Mouse (Mus musculus): ENCODE measurements at regions not wholly inside any gene's neighbourhood (a gene's known extent, or its start where the extent isn't known, plus 50 kb on each side); places are given as distances from the start of the nearest gene placed in this dataset.

DNA sequence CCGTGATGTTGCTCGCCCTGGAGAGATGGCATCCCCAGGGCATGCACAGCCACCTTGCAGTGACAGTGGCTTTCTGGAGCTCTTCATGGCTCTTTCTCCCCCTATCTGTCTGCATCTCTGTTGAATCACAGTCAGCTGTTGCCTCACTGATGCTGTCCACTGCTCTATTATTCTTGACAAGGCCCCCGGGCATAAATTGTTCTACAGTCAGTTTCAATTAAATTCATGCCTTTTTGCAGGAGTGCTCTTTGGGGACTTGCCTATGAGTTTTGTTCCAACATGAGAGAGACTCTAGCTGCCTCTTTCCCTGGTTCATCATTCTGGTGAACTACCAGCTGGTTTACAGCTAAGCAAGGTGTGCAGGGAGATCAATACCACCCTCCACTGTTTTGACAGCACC lies 229.9 kb upstream of the Shh start:
- no peaks in the 10 kb centered on the region for H3K9me3 ChIP-seq (replicated peaks)
- no peaks in the 10 kb centered on the region for H3K36me3 ChIP-seq
- no peaks in the 10 kb centered on the region for H3K4me1 ChIP-seq
- no peak for DNase-seq (ENCODE audit: low spot score)
- no peaks in the 10 kb centered on the region for H3K27me3 ChIP-seq (ENCODE audit: low read depth, poor library complexity, severe bottlenecking)
- H3K4me3 ChIP-seq, result no peak overlapping the region
- 78% methylated on average over 3 of the region's 3 CpGs for WGBS
- H3K27ac ChIP-seq (replicated peaks), result no peak overlapping the region

DNA sequence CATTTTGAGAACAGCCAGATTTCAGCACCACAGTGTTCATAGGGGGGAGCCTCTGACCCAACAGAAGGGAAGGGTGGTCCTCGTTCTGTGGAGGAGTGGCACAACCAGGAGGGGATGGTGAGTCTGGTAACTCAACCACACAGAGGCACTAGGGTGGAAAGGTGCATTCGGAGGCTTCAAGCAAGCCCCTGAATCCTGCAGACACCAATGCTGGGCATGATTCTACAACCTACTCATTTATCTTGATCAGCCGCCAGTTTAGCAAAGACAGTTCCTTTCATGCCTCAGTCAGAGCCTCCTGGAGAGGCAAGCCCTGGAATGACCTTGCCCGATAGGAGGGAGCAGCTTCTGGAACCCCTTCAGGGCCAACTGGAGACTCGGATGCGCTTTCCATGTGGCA lies 223.1 kb upstream of the Shh start:
- WGBS, result 80% methylated on average over 6 of the region's 6 CpGs
- Histone ChIP-seq H3K4me3 (no peak overlapping the region), H3K36me3 (no peaks in the 10 kb centered on the region), H3K27me3 (ENCODE audit: low read depth, poor library complexity, severe bottlenecking) (no peaks in the 10 kb centered on the region), H3K9me3 (replicated peaks) (no peaks in the 10 kb centered on the region), H3K4me1 (no peaks in the 10 kb centered on the region), H3K27ac (replicated peaks) (no peak overlapping the region)
- no peak for DNase-seq (ENCODE audit: low spot score)

DNA sequence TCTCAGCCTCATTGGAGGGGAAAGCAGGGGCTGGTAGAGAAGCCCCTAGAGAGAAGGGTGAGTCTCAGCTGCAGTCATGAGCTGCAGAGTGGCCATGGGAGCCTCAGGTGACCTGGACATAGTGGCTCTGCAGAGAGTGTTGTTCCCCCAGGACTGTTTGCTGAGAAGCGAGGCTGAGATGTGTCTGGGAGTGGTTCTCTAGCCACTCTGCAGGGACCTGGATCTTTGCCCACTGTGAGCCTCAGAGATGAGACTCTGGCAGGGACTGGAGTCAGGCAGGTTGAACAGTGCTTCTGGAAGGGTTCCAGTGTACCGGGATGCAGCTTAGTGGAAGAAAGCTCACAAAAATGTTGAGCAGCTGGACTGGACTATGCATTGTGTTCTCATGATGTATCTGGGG lies 222.6 kb upstream of the Shh start:
- H3K27ac ChIP-seq (replicated peaks), result no peak overlapping the region
- no peak for DNase-seq (ENCODE audit: low spot score)
- no peaks in the 10 kb centered on the region for H3K27me3 ChIP-seq (ENCODE audit: low read depth, poor library complexity, severe bottlenecking)
- no peaks in the 10 kb centered on the region for H3K36me3 ChIP-seq
- WGBS, result 88% methylated on average over 2 of the region's 2 CpGs
- no peak overlapping the region for H3K4me3 ChIP-seq
- H3K9me3 ChIP-seq (replicated peaks), result no peaks in the 10 kb centered on the region
- H3K4me1 ChIP-seq, result no peaks in the 10 kb centered on the region

DNA sequence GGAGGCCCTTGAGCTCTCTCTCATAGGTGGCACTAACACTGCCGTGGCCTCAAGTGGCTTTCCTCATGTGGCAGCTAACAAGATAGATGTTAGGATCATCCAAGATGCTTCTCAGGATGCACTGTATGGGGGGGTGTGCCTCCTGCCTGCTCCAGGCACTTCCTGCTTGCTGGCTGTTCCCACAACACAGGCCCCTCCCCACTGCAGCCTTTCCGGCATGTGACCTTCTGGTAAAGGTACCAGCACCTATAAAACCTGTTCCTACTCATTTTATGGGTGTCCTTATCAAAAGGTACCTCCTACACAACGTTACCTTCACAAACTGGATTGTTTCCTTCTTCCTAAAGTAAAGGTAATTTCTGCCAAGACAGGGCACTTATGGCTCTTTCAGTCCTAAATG lies 222.1 kb upstream of the Shh start:
- H3K9me3 ChIP-seq (replicated peaks), result no peaks in the 10 kb centered on the region
- H3K27ac ChIP-seq (replicated peaks), result no peak overlapping the region
- H3K27me3 ChIP-seq (ENCODE audit: low read depth, poor library complexity, severe bottlenecking), result no peaks in the 10 kb centered on the region
- DNase-seq (ENCODE audit: low spot score), result no peak
- H3K4me3 ChIP-seq, result no peak overlapping the region
- no peaks in the 10 kb centered on the region for H3K4me1 ChIP-seq
- H3K36me3 ChIP-seq, result no peaks in the 10 kb centered on the region
- WGBS, result 83% methylated on average over 3 of the region's 3 CpGs

DNA sequence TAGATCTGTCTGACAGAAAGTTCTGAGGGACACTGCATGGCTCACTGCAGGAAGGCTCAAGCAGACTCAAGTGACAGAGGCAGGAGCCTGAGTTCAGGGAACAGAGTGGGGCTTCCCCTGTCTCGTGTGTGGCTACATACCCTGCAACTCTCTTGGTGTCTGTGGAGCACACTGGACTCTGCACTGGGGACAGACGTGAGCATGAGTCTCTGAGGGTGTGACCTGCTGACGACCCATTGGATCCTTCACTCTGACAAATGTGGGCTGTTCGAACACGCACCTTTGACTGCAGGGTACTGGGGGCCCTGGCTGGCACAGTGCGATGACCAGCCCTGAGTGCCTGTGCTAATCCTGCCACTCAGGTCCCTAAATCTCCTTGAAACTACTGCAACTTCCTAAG lies 215.8 kb upstream of the Shh start:
- DNase-seq (ENCODE audit: low spot score), result no peak

DNA sequence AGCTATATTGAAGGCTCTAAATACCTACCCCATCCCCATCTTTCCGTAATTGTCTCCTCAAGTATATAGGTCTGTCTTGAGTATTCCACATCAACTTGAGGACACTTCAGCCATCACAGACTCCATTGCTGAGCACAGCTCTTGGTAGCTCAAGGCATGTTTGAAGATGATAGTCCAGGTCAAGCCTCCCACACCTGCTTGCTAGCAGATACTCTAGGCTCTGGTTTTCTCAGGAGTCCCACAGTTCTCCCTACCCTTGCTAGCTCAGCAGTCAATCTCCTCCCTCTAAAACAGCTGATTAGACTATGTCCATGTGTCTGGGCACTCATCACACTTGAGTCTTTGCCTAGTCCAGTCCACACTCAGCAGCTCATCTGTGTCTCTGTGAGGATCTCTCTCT lies 213.3 kb upstream of the Shh start:
- Histone ChIP-seq H3K27me3 (ENCODE audit: low read depth, poor library complexity, severe bottlenecking) (no peaks in the 10 kb centered on the region), H3K4me3 (no peak overlapping the region), H3K27ac (replicated peaks) (no peak overlapping the region), H3K9me3 (replicated peaks) (no peaks in the 10 kb centered on the region), H3K36me3 (no peaks in the 10 kb centered on the region), H3K4me1 (peaks cover 7% of the 10 kb centered on the region; the same call in 1 of the 2 replicates)
- 91% methylated on average over 1 of the region's 1 CpGs for WGBS
- DNase-seq (ENCODE audit: low spot score), result no peak

More for the DNA sequence above, 215.8 kb upstream of the Shh start:
- no peaks in the 10 kb centered on the region for H3K9me3 ChIP-seq (replicated peaks)
- H3K27me3 ChIP-seq (ENCODE audit: low read depth, poor library complexity, severe bottlenecking), result no peaks in the 10 kb centered on the region
- H3K27ac ChIP-seq (replicated peaks), result no peak overlapping the region
- H3K4me1 ChIP-seq, result peaks cover 7% of the 10 kb centered on the region; the same call in 1 of the 2 replicates
- H3K36me3 ChIP-seq, result no peaks in the 10 kb centered on the region
- 85% methylated on average over 6 of the region's 6 CpGs for WGBS
- no peak overlapping the region for H3K4me3 ChIP-seq

DNA sequence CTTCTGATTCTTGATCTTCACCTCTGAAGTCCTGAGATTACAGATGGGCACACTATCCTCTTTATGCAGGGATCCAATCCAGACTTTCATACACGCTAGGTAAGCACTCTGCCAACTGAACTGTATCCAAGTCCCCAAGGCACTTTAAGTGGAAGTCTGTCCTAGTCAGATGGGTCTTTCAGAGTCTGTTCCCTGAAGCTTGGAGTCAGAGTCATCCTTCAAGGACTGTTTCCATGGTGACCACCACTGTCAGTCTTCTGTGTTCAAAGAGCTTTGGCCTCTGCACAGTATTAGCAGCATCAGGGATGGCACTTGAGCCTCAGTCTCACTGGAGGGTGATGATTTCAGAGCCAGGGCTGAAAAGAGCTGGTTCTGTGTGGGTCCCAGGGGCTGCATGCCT lies 212.7 kb upstream of the Shh start:
- WGBS, result 77% methylated on average over 1 of the region's 1 CpGs
- no peaks in the 10 kb centered on the region for H3K27me3 ChIP-seq (ENCODE audit: low read depth, poor library complexity, severe bottlenecking)
- H3K4me3 ChIP-seq, result no peak overlapping the region
- no peaks in the 10 kb centered on the region for H3K36me3 ChIP-seq
- H3K27ac ChIP-seq (replicated peaks), result no peak overlapping the region
- H3K9me3 ChIP-seq (replicated peaks), result no peaks in the 10 kb centered on the region
- H3K4me1 ChIP-seq, result peaks cover 7% of the 10 kb centered on the region; the same call in 1 of the 2 replicates
- DNase-seq (ENCODE audit: low spot score), result no peak

DNA sequence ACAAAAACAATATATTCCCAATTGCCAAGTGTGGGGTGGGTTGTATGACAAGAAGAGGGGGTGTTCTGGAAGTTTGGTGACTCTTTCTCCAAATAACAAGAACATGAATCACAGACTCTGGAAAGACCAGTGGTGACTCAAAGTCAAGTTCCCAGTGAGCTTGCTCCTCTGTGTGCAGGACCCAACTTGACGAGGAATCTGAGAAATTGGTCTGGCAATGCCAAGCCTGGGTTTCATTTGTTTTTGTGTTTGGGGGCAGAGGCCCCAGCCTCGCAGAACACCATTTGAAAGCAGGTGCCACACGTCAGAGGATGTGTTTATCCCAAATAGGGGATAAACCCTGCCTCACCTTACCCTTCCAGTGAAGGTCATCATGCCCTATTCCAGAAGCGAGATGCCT lies 163.1 kb upstream of the Shh start:
- no peak overlapping the region for H3K27ac ChIP-seq (replicated peaks)
- no peak overlapping the region for H3K4me3 ChIP-seq

DNA sequence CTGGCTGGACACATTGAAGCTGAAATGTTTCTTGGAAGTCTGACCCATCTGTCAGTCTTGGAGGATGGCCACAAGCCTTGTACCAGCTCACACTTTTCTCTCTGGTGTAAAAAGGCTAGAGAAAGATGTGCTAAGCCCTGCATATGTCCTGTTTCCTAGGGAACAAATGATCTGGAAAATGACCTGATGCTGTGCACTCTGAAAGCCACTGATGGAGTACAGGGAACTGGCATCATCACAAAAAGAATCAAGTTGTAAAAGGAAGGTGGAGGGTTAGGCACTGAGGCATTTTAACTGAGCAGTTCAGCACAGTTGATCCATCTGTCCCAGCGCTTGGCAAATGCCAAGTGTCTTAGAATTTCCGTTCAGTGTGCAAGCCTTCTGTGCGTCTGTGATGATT lies 144.8 kb upstream of the Shh start:
- Histone ChIP-seq H3K4me3 (no peak overlapping the region), H3K36me3 (no peaks in the 10 kb centered on the region), H3K9me3 (replicated peaks) (no peaks in the 10 kb centered on the region), H3K4me1 (no peaks in the 10 kb centered on the region), H3K27me3 (ENCODE audit: low read depth, poor library complexity, severe bottlenecking) (no peaks in the 10 kb centered on the region), H3K27ac (replicated peaks) (no peak overlapping the region)
- DNase-seq (ENCODE audit: low spot score), result no peak
- whole genome bisulfite sequencing, result 96% methylated on average over 3 of the region's 3 CpGs

More for the DNA sequence above, 163.1 kb upstream of the Shh start:
- 85% methylated on average over 4 of the region's 4 CpGs for WGBS
- Histone ChIP-seq H3K4me1 (no peaks in the 10 kb centered on the region), H3K27me3 (ENCODE audit: low read depth, poor library complexity, severe bottlenecking) (no peaks in the 10 kb centered on the region), H3K36me3 (no peaks in the 10 kb centered on the region), H3K9me3 (replicated peaks) (no peaks in the 10 kb centered on the region)
- DNase-seq (ENCODE audit: low spot score), result no peak

DNA sequence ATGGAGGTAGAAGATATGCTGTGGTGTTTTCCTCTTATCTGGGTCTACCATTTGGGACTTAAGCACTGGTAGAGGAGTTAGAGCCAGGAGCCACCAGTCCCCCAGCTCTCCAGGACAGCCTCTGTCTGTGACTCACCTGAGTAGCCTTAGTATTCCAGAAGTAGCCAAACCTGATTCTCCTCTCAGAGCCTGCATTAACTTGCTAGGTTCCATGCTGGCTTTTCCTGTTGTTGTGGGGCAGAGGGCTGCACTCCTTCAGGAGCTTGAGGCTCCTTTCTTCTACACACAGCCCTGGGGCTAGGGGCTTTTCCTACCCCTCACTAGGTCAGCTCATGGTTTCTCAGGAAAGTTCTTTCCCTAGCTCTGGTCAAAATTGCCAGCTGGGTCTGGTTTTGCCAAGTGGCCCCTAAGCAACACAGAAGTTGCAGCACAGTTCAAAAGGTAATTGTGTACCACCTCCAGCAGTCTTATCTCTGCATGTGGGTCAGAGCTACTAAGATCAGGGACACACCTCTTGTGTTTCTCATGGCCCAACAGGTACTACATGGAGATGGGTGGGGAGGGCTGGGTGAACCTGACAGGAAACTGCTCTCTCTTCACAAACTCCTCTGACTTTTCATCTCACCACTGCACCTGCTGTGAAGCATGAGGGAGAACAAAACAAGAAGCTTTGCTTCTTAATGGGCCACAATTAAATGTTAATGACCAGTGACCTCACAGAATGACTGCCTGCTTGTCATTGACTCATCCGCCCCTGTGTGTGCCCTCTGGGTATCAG lies 129.7 kb upstream of the Shh start:
- H3K4me3 ChIP-seq, result no peak overlapping the region
- no peak for DNase-seq (ENCODE audit: low spot score)
- WGBS, result 61% methylated on average over 1 of the region's 1 CpGs
- H3K9me3 ChIP-seq (replicated peaks), result no peaks in the 10 kb centered on the region
- H3K27me3 ChIP-seq (ENCODE audit: low read depth, poor library complexity, severe bottlenecking), result no peaks in the 10 kb centered on the region
- no peaks in the 10 kb centered on the region for H3K36me3 ChIP-seq
- no peak overlapping the region for H3K27ac ChIP-seq (replicated peaks)
- no peaks in the 10 kb centered on the region for H3K4me1 ChIP-seq

DNA sequence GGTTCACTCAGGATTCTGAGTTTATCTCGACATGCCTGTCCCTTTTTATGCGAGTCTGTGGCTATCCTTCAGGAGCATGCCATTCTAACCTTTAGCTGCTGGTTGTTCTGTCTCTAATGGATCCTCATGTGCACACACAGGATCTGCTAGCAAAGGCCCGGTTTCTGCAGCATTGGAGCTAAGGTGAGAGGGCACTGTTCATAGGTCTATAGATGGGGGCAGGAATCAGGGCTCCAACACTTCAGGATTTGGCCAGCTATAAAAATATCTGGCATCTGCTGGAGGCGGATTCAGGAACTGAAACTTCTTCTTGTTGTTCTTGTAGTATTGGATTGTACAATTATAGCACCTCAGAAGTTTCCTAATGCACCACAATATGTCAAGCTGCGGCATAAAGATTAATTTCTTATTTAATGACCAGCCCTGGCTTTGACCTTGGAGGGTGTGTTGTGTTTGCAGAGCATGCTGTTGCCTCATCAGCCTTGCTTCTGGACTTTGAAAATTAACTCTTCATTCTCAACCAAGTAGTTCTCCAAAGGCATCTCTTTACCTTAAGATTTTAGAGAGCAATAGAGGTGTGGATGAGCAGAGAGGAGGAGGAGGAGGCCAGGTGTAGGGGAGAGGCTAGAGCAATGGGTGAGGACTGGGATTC lies 104.4 kb upstream of the Shh start:
- H3K9me3 ChIP-seq (replicated peaks), result no peaks in the 10 kb centered on the region
- H3K4me1 ChIP-seq, result peaks cover 26% of the 10 kb centered on the region
- H3K36me3 ChIP-seq, result no peaks in the 10 kb centered on the region
- 87% methylated on average over 5 of the region's 5 CpGs for WGBS
- H3K27me3 ChIP-seq (ENCODE audit: low read depth, poor library complexity, severe bottlenecking), result no peaks in the 10 kb centered on the region
- DNase-seq (ENCODE audit: low spot score), result no peak
- no peak overlapping the region for H3K4me3 ChIP-seq
- no peak overlapping the region for H3K27ac ChIP-seq (replicated peaks)

DNA sequence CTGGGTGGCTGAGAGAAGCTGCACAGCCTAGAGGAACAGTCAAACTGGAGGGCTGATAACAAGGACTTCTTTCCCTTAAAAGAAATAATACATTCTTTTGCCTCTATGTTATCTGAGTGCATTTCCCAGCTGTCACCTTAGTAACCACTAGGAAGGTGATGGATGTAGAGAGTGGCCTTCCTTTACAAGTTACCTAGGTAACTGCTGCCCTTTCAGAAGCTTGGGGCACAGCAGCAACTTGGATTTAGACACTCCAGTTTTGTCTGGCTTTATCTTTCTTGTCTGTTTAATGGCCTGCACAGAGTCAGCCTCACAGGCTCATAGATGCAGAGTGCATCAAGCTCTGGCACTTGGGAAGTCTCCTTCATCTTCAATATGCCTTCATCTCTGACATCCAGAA lies 101.4 kb upstream of the Shh start:
- H3K9me3 ChIP-seq (replicated peaks), result no peaks in the 10 kb centered on the region
- DNase-seq (ENCODE audit: low spot score), result no peak
- no peak overlapping the region for H3K4me3 ChIP-seq

DNA sequence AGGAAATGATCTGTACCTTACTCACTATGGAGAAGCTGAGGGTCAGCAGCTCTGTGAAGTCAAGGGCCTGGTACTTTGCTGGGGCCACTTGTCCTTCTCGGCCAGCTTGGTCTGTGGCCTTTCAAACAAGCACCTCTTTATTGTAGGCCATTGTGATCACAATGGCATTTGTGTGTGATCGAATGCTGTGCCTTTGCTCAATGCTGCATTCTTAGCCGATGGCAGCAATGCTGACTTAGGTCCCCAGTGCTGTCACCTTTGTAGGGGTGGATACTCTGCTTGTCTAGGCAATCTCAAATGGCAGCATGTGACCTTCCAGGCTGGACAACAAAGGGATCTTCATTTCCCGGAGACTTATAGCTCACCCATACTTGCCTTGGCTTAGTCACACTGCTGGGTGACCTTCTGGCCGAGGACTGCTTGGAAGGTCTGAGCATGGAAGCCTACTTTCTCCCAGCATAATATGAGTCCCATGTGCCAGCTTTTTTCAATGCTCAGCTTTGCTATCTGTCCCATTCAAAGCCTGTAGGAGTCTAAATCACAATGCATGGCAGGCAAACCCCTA lies 100.4 kb upstream of the Shh start:
- 73% methylated on average over 5 of the region's 5 CpGs for WGBS
- Histone ChIP-seq H3K27me3 (ENCODE audit: low read depth, poor library complexity, severe bottlenecking) (no peaks in the 10 kb centered on the region), H3K4me3 (no peak overlapping the region), H3K4me1 (peaks cover 40% of the 10 kb centered on the region), H3K36me3 (no peaks in the 10 kb centered on the region), H3K27ac (replicated peaks) (peak overlapping the region; percentile 28), H3K9me3 (replicated peaks) (no peaks in the 10 kb centered on the region)
- no peak for DNase-seq (ENCODE audit: low spot score)

More for the DNA sequence above, 101.4 kb upstream of the Shh start:
- Histone ChIP-seq H3K36me3 (no peaks in the 10 kb centered on the region), H3K4me1 (peaks cover 31% of the 10 kb centered on the region), H3K27ac (replicated peaks) (peak overlapping the region; percentile 28), H3K27me3 (ENCODE audit: low read depth, poor library complexity, severe bottlenecking) (no peaks in the 10 kb centered on the region)

Measured in midbrain, embryonic 10.5 days (tissue).